Mouse (Mus musculus): ENCODE results near the gene Gm1110.
"Not testable (repeated sequence)": the region's sequence is repeated elsewhere in the genome, so short reads cannot be mapped to it uniquely, and the experiment has no call there.

Gene Gm1110

GRCm38 (mm10) chr9:26922909-26923526, at the start of gene Gm1110:
Gene Gm1110 (minus strand): TSS chr9:26923111.
- no peak for DNase-seq (ENCODE audit: low spot score in 2 of 2)

DNA sequence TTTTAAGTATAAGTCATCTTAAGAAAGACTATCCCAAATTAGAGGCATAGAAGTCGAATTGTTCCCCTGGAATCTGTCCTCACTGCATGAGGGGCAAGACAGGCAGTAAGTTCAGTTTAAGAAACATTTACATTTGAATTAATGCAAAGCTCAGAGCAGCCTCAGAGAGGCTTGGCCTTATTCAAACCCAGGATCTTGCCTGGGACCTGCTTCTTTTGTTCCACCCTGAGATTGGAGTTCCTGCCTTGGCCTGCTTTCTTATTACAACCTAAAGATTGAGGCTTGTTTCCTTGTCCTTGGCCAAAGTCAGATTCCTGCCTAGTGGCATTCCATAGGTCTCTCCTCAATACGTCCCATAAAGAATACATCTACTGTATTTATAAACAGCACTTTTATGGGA, 24.9 kb upstream of the Gm1110 start:
- no peak for DNase-seq (ENCODE audit: low spot score in 2 of 2)

GRCm38 (mm10) chr9:26924146-26924545, 1.2 kb upstream of the Gm1110 start:
- DNase-seq (ENCODE audit: low spot score in 2 of 2) = no peak

DNA sequence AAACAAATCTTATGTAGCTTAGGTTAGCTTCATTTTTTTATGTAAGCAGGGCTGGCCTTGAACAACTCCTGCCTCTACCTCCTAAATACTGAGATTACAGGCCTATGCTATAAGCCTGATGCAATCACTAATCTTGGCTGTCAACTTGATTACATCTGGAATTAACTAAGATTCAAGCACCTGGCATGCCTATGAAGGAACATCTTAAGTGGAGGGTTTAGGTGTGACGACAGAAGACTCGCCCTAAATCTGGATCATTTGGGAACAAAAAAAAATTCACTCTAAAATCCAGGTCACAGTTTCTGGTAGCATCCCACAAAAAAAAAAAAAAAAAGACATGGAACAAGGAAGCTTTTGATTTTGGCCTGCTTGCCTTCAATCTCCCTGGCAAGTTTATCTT, 3.1 kb downstream of the Gm1110 start:
- no peak for DNase-seq (ENCODE audit: low spot score in 2 of 2)

DNA sequence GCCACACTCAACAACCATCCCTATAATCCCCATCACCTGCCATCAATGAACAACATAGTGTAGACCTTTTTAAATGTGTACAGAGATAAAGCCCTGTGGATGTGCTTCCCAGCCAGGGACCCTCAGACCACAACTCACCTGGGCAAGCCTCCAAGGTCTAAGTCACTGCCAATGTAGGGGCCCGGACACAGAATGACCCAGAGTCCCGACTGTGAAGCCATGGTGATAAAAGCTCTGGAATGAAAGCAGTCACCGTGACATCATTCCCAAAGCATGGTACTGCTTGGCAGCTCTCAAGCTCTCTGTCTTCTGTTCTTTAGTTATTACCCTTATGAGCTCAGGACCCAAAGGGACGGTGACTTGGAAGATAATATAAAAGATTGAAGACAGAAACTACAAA, 9.8 kb downstream of the Gm1110 start:
- DNase-seq (ENCODE audit: low spot score in 2 of 2) = no peak

DNA sequence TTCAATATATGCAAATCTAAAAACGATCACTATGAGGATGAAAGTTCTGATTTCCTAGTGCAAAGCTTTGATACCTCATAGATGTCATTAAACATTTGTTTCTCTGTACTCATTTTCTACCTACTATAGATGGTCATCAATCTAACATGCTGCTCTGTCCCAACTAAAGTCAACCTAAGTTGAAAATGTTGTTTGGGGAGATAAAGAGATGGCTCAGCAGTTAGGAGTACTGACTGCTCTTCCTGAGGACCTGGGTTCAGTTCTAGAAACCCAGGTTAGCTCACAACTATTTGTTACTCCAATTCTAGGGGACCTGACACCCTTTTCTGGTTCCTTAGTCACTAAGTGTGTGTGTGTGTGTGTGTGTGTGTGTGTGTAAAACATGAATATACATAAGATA, 11.7 kb downstream of the Gm1110 start:
- DNase-seq (ENCODE audit: low spot score in 2 of 2) = no peak

DNA sequence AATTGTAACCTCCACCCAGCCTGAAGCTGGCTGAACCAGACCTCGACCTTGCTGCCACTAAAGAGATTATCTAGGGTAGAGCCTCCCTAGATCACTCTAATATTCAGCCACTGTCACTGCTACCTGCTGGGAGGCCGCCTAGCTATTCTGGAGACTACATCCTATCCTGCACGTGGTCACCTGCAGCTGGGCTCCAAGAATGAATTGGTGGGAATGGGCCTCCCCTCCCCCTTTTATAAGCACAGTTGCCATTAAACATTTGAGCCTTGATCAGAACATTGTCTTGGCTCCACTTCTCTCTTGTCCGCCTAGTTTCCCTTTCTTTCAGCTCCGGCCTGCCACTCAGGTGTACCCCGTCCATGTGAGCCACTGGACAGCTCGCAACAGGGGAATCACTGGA, 53.1 kb downstream of the Gm1110 start:
- not testable (repeated sequence) for DNase-seq (ENCODE audit: low spot score in 2 of 2)

GRCm38 (mm10) chr9:26860751-26861150, 62.2 kb downstream of the Gm1110 start, which contains the start of gene Glb1l3:
Gene Glb1l3 (minus strand): TSS chr9:26860890.
- DNase-seq (ENCODE audit: low spot score in 2 of 2) = no peak

- no peak for DNase-seq (ENCODE audit: low spot score in 2 of 2)
Measured at GRCm38 (mm10) chr9:26831089-26831488, 91.8 kb downstream of the Gm1110 start.

Measured in urinary bladder, postnatal 4 days (tissue).